Mouse (Mus musculus): ENCODE data around the gene Adam33. TPM values are rescaled to one million over a fixed set of nuclear protein-coding genes. Genes with fewer than 3 reads are reported as not detected.

Gene Adam33
- polyA plus RNA-seq, 1 experiment from 2014 or later = 10.3 TPM

GRCm38 (mm10) chr2:131058672-131059071 lies 4.9 kb downstream of the Adam33 start:
- Histone ChIP-seq H3K27ac (replicated peaks in 1 of 2; ENCODE audit: control insufficient read depth in 1 of 2, insufficient read depth in 1 of 2, low read depth in 2 of 2, low read length in 2 of 2) (0 out of 4 replicates have a peak overlapping the region, but pooled peaks of 1 of the 2 experiments have one; percentile 2), H3K9ac (ENCODE audit: low read length) (no peak overlapping the region), H3K36me3 (ENCODE audit: control insufficient read depth, insufficient read depth, low read length) (no peaks in the 10 kb centered on the region), H3K4me2 (ENCODE audit: low read length) (no peak overlapping the region), H3K4me1 (ENCODE audit: control insufficient read depth in 2 of 2, insufficient read depth in 2 of 2, low read length in 2 of 2) (peaks cover 42 to 73% of the 10 kb centered on the region in 2 experiments), H3K27me3 (ENCODE audit: control insufficient read depth, insufficient read depth, low read length) (peaks cover 32% of the 10 kb centered on the region), H3K4me3 (ENCODE audit: control insufficient read depth in 1 of 2, insufficient read depth in 1 of 2, low read depth in 1 of 2, low read length in 2 of 2) (no peak overlapping the region), H3K9me3 (ENCODE audit: control insufficient read depth, low read length) (no peaks in the 10 kb centered on the region)
- no peak for ATAC-seq (ENCODE audit: insufficient number of reproducible peaks, insufficient read depth, low FRiP score, low read depth)
- WGBS = 86% methylated on average over 8 of the region's 8 CpGs

- ATAC-seq (ENCODE audit: insufficient number of reproducible peaks, insufficient read depth, low FRiP score, low read depth) = no peak
- no peak overlapping the region for H3K27ac ChIP-seq (replicated peaks in 1 of 2; ENCODE audit: control insufficient read depth in 1 of 2, insufficient read depth in 1 of 2, low read depth in 2 of 2, low read length in 2 of 2)
- 3% methylated on average over 10 of the region's 10 CpGs for WGBS
- H3K4me1 ChIP-seq (ENCODE audit: control insufficient read depth in 2 of 2, insufficient read depth in 2 of 2, low read length in 2 of 2) = peaks cover 30 to 53% of the 10 kb centered on the region in 2 experiments
- no peak overlapping the region for H3K4me3 ChIP-seq (ENCODE audit: control insufficient read depth in 1 of 2, insufficient read depth in 1 of 2, low read depth in 1 of 2, low read length in 2 of 2)
- no peak overlapping the region for H3K9ac ChIP-seq (ENCODE audit: low read length)
- H3K36me3 ChIP-seq (ENCODE audit: control insufficient read depth, insufficient read depth, low read length) = no peaks in the 10 kb centered on the region
- H3K4me2 ChIP-seq (ENCODE audit: low read length) = peak overlapping the region; percentile 46
- no peaks in the 10 kb centered on the region for H3K9me3 ChIP-seq (ENCODE audit: control insufficient read depth, low read length)
- H3K27me3 ChIP-seq (ENCODE audit: control insufficient read depth, insufficient read depth, low read length) = peaks cover 40% of the 10 kb centered on the region
Observed at GRCm38 (mm10) chr2:131056191-131056590, 7.4 kb downstream of the Adam33 start.

DNA sequence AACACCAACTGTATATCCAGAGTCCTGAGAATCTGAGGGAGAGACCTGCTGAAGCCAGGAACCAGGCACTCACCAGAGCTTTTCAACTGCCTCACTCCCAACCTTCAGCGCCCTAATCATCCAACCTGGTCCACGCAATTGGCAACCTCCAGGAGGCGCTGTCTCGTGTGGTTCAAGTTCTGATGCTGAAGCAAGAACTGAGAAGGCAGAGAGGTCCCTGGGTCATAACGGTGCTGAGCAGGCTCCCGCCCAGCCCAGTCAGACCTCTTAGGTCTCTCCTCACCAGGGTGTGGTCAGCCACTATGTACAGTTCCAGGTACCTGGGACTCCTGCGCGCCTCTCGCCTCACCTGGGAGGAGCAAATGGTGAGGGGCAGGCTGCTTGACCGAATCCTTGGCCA lies 8.0 kb downstream of the Adam33 start:
- peaks cover 45% of the 10 kb centered on the region for H3K27me3 ChIP-seq (ENCODE audit: control insufficient read depth, insufficient read depth, low read length)
- 8% methylated on average over 10 of the region's 10 CpGs for WGBS
- peaks cover 25 to 47% of the 10 kb centered on the region in 2 experiments for H3K4me1 ChIP-seq (ENCODE audit: control insufficient read depth in 2 of 2, insufficient read depth in 2 of 2, low read length in 2 of 2)
- no peak overlapping the region for H3K27ac ChIP-seq (replicated peaks in 1 of 2; ENCODE audit: control insufficient read depth in 1 of 2, insufficient read depth in 1 of 2, low read depth in 2 of 2, low read length in 2 of 2)
- no peaks in the 10 kb centered on the region for H3K9me3 ChIP-seq (ENCODE audit: control insufficient read depth, low read length)
- H3K4me3 ChIP-seq (ENCODE audit: control insufficient read depth in 1 of 2, insufficient read depth in 1 of 2, low read depth in 1 of 2, low read length in 2 of 2) = no peak overlapping the region
- ATAC-seq (ENCODE audit: insufficient number of reproducible peaks, insufficient read depth, low FRiP score, low read depth) = no peak
- H3K36me3 ChIP-seq (ENCODE audit: control insufficient read depth, insufficient read depth, low read length) = no peaks in the 10 kb centered on the region
- H3K9ac ChIP-seq (ENCODE audit: low read length) = no peak overlapping the region
- H3K4me2 ChIP-seq (ENCODE audit: low read length) = peak overlapping the region; percentile 46

DNA sequence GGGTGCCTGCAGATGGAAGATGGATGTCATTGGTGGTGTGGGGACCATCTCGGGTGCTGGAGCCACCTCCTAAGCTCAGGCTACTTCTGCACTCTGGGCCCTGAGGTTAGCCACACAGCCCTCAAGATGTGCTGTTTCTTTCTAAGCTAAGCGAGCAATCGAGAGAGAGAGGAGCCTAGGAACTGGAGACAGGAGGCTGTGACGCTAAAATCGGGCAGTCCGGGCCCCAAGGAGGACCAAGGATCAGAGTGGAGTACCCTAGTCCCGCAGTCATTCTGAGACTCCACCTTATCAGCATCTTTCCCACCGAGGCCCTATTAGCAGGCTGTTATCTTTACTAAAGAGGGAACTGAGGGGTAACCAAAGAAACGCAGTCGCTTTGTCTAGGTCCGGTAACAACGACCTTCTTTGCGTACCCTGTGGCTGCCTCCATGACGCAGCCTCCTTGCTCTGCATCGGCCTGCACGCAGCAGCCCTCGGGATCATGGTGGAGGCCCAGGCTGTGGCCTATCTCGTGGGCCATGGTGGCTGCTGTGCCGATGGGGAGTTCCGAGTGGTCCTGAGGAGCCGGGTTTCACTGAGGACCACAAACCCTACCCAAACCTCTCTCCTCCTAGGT lies 8.9 kb downstream of the Adam33 start:
- Histone ChIP-seq H3K36me3 (ENCODE audit: control insufficient read depth, insufficient read depth, low read length) (no peaks in the 10 kb centered on the region), H3K9me3 (ENCODE audit: control insufficient read depth, low read length) (no peaks in the 10 kb centered on the region), H3K27me3 (ENCODE audit: control insufficient read depth, insufficient read depth, low read length) (peaks cover 45% of the 10 kb centered on the region), H3K27ac (replicated peaks in 1 of 2; ENCODE audit: control insufficient read depth in 1 of 2, insufficient read depth in 1 of 2, low read depth in 2 of 2, low read length in 2 of 2) (no peak overlapping the region), H3K4me3 (ENCODE audit: control insufficient read depth in 1 of 2, insufficient read depth in 1 of 2, low read depth in 1 of 2, low read length in 2 of 2) (peak overlapping the region; percentile 21 to 31), H3K9ac (ENCODE audit: low read length) (peak overlapping the region; percentile 40), H3K4me2 (ENCODE audit: low read length) (peak overlapping the region; percentile 65), H3K4me1 (ENCODE audit: control insufficient read depth in 2 of 2, insufficient read depth in 2 of 2, low read length in 2 of 2) (peaks cover 16 to 39% of the 10 kb centered on the region in 2 experiments)
- WGBS = 2% methylated on average over 21 of the region's 21 CpGs
- no peak for ATAC-seq (ENCODE audit: insufficient number of reproducible peaks, insufficient read depth, low FRiP score, low read depth)

DNA sequence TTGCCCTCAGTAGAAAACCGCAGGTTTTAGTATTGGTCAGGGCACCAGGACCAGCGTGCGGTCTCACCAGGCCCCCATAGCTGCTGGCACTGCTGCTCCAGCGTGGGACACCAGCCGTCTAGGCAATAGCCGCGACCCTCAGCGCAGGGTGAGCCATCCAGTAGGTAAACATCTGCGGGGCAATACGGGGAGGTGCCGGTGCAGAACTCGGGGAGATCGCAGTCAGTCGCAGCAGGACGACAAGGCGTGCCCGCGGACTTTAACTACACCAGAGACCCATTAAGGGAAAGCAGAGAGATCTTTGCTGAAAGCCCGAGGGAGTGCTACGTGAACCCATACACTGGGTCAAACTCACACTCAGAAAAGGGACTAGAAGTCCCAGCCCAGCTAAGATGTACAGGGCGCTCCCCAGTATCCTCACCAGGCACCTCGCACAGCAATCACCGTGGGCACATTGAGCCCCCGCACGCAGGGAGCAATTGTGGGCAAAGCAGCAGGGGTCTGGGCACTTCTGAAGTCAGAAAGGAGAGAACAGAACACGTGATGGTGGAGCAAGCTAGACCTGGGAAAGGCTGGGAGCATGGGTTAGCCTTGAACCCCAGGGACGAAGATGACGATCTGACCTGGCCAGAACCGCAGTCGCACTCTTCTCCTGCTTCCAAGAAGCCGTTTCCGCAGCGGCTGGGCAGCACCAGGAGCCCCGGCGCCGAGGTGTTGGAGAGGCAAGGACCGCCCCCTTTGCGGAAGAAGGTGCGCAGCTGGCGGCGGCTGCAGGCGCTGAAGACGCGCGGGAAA lies 9.6 kb downstream of the Adam33 start:
- peak overlapping the region; percentile 40; the same call in 1 of the 2 replicates for H3K9ac ChIP-seq (ENCODE audit: low read length)
- H3K4me2 ChIP-seq (ENCODE audit: low read length) = peak overlapping the region; percentile 65
- peaks cover 9 to 33% of the 10 kb centered on the region in 2 experiments for H3K4me1 ChIP-seq (ENCODE audit: control insufficient read depth in 2 of 2, insufficient read depth in 2 of 2, low read length in 2 of 2)
- no peak for ATAC-seq (ENCODE audit: insufficient number of reproducible peaks, insufficient read depth, low FRiP score, low read depth)
- H3K27ac ChIP-seq (replicated peaks in 1 of 2; ENCODE audit: control insufficient read depth in 1 of 2, insufficient read depth in 1 of 2, low read depth in 2 of 2, low read length in 2 of 2) = no peak overlapping the region
- H3K36me3 ChIP-seq (ENCODE audit: control insufficient read depth, insufficient read depth, low read length) = no peaks in the 10 kb centered on the region
- H3K9me3 ChIP-seq (ENCODE audit: control insufficient read depth, low read length) = no peaks in the 10 kb centered on the region
- peaks cover 45% of the 10 kb centered on the region for H3K27me3 ChIP-seq (ENCODE audit: control insufficient read depth, insufficient read depth, low read length)
- peak overlapping the region; percentile 21 to 31 for H3K4me3 ChIP-seq (ENCODE audit: control insufficient read depth in 1 of 2, insufficient read depth in 1 of 2, low read depth in 1 of 2, low read length in 2 of 2)
- 5% methylated on average over 45 of the region's 45 CpGs for WGBS

DNA sequence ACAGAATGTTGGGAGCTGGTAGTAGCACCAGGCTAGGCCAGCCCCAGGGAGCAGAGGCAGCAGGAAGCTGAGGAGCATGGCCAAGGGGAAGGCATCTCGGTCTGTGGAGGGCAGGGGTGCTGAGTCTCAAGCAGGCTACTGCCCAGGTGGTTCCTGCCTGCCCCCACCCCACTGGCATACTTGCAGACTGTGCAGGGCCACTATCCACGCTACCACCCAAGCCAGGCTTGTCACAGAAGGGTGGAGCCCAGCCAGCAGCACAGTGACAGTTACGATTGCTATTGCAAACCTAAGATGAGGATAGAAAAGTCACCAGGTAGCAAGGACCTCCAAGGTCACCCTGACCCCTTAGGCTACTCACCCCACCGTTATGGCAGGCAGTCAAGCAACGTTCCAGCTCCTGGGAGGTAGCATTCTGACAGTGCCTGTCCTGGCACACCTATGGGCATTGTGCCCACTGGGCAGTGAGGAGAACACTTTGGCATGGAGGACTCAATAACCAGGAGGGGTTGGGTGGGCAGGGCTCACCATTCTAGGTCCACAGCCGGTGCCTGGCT lies 10.7 kb downstream of the Adam33 start:
- Histone ChIP-seq H3K9me3 (ENCODE audit: control insufficient read depth, low read length) (no peaks in the 10 kb centered on the region), H3K4me3 (ENCODE audit: control insufficient read depth in 1 of 2, insufficient read depth in 1 of 2, low read depth in 1 of 2, low read length in 2 of 2) (no peak overlapping the region), H3K27ac (replicated peaks in 1 of 2; ENCODE audit: control insufficient read depth in 1 of 2, insufficient read depth in 1 of 2, low read depth in 2 of 2, low read length in 2 of 2) (no peak overlapping the region), H3K4me1 (ENCODE audit: control insufficient read depth in 2 of 2, insufficient read depth in 2 of 2, low read length in 2 of 2) (peaks cover 8 to 31% of the 10 kb centered on the region in 2 experiments; a peak in 3 of 4 replicates), H3K4me2 (ENCODE audit: low read length) (no peak overlapping the region), H3K36me3 (ENCODE audit: control insufficient read depth, insufficient read depth, low read length) (no peaks in the 10 kb centered on the region), H3K27me3 (ENCODE audit: control insufficient read depth, insufficient read depth, low read length) (peaks cover 45% of the 10 kb centered on the region), H3K9ac (ENCODE audit: low read length) (no peak overlapping the region)
- no peak for ATAC-seq (ENCODE audit: insufficient number of reproducible peaks, insufficient read depth, low FRiP score, low read depth)
- 64% methylated on average over 6 of the region's 6 CpGs for WGBS

DNA sequence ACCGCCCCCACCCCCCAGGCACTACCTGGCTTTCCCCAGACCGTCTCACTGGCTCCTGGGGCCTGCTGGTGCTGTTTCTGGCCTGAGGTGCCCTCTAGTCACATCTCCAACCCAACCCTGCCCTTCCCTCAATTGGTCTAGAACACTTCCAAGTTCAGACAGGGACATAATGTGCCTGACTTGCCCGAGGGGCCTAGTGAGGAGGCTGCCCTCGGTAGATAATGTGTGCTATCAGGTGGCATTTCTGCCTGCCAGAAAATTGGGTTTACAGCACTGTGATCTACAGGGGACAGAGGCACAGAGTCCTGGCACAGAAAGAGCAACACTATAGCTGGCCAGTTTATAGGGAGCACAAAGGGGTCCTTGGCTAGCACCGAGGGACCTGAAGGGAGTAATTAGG lies 11.6 kb downstream of the Adam33 start:
- no peak overlapping the region for H3K4me3 ChIP-seq (ENCODE audit: control insufficient read depth in 1 of 2, insufficient read depth in 1 of 2, low read depth in 1 of 2, low read length in 2 of 2)
- H3K27ac ChIP-seq (replicated peaks in 1 of 2; ENCODE audit: control insufficient read depth in 1 of 2, insufficient read depth in 1 of 2, low read depth in 2 of 2, low read length in 2 of 2) = no peak overlapping the region
- 68% methylated on average over 5 of the region's 5 CpGs for WGBS
- no peaks in the 10 kb centered on the region for H3K9me3 ChIP-seq (ENCODE audit: control insufficient read depth, low read length)
- ATAC-seq (ENCODE audit: insufficient number of reproducible peaks, insufficient read depth, low FRiP score, low read depth) = no peak
- peaks cover 8 to 31% of the 10 kb centered on the region in 2 experiments; a peak in 3 of 4 replicates for H3K4me1 ChIP-seq (ENCODE audit: control insufficient read depth in 2 of 2, insufficient read depth in 2 of 2, low read length in 2 of 2)
- H3K27me3 ChIP-seq (ENCODE audit: control insufficient read depth, insufficient read depth, low read length) = peaks cover 45% of the 10 kb centered on the region
- H3K9ac ChIP-seq (ENCODE audit: low read length) = no peak overlapping the region
- H3K36me3 ChIP-seq (ENCODE audit: control insufficient read depth, insufficient read depth, low read length) = no peaks in the 10 kb centered on the region
- H3K4me2 ChIP-seq (ENCODE audit: low read length) = no peak overlapping the region
